Mouse (Mus musculus) CH12.LX (cell line): Measurements from ENCODE around the gene Naa16. TPM values are rescaled to one million over a fixed set of nuclear protein-coding genes. Genes with fewer than 3 reads are reported as not detected.

Source experiments
- DNase-seq: peaks from one replicate; pipeline ENCODE4 v3.0.0-alpha.2; 2013; ENCODE audit errors: extremely low read depth
- H3K27ac ChIP-seq: 2 replicates; pipeline ENCODE4 v1.5.1; 2012; ENCODE audit warnings: low read depth, mild to moderate bottlenecking, control low read depth, moderate library complexity; ENCODE audit not compliant: insufficient read depth
- H3K27me3 ChIP-seq: replicated peaks from 2 replicates; pipeline ENCODE3; 2012; ENCODE audit warnings: inconsistent platforms
- H3K36me3 ChIP-seq, 2 experiments: replicated peaks in 1 of 2; 2 replicates each; pipeline versions ENCODE3 to v1.6.1; 2012; ENCODE audit warnings: inconsistent platforms in 1 of 2, low read length in 1 of 2, mild to moderate bottlenecking in 1 of 2, mixed read lengths in 1 of 2, moderate library complexity in 1 of 2; ENCODE audit not compliant: control insufficient read depth in 1 of 2, insufficient read depth in 1 of 2
- H3K4me1 ChIP-seq, 2 experiments: 2 replicates each; pipeline ENCODE4 v1.6.1; 2012; ENCODE audit warnings: inconsistent platforms in 1 of 2, moderate library complexity in 1 of 2; ENCODE audit not compliant: insufficient read depth in 2 of 2, control insufficient read depth in 1 of 2
- H3K4me2 ChIP-seq: 2 replicates; pipeline ENCODE4 v1.6.1; 2012; ENCODE audit warnings: low read depth, mild to moderate bottlenecking, control low read depth; ENCODE audit not compliant: poor library complexity, insufficient read depth, severe bottlenecking
- H3K4me3 ChIP-seq, 3 experiments: fragments of 150-350 bp in 1 of 3; sonication (generic) in 1 of 3; replicated peaks in 1 of 3; 2 replicates each; pipeline versions ENCODE3 to v1.5.1; 2011 to 2012; ENCODE audit warnings: low read depth in 2 of 3, low read length in 2 of 3, mild to moderate bottlenecking in 2 of 3, moderate library complexity in 2 of 3, control low read depth in 1 of 3, improper control_type of control experiment in 1 of 3, inconsistent platforms in 1 of 3, mixed read lengths in 1 of 3; ENCODE audit not compliant: poor library complexity in 1 of 3
- H3K79me2 ChIP-seq: replicated peaks from 2 replicates; pipeline ENCODE4 v1.6.1; 2012; ENCODE audit warnings: mild to moderate bottlenecking, moderate library complexity; ENCODE audit not compliant: control insufficient read depth, poor library complexity, insufficient read depth, severe bottlenecking; ENCODE audit errors: extremely low read depth
- H3K9ac ChIP-seq: 2 replicates; pipeline ENCODE4 v1.6.1; 2012; ENCODE audit warnings: low read depth, mild to moderate bottlenecking, control low read depth, moderate library complexity; ENCODE audit not compliant: insufficient read depth
- H3K9me3 ChIP-seq: replicated peaks from 2 replicates; pipeline ENCODE3; 2012; ENCODE audit warnings: low read length, inconsistent platforms, mixed read lengths
- BHLHE40 ChIP-seq: IDR thresholded peaks from 2 replicates; pipeline ENCODE4 v1.6.1; 2011; ENCODE audit warnings: mild to moderate bottlenecking, low read depth, low read length, improper control_type of control experiment
- E2F4 ChIP-seq: IDR thresholded peaks from 2 replicates; pipeline ENCODE4 v1.6.1; 2011; ENCODE audit warnings: low read depth, low read length, improper control_type of control experiment; ENCODE audit not compliant: insufficient replicate concordance
- EP300 ChIP-seq: IDR thresholded peaks from 2 replicates; pipeline ENCODE4 v1.6.1; 2011; ENCODE audit warnings: low read length, improper control_type of control experiment
- ETS1 ChIP-seq: conservative IDR thresholded peaks from 2 replicates; pipeline ENCODE4 v1.6.1; 2012; ENCODE audit warnings: low read depth, mild to moderate bottlenecking, inconsistent platforms, low read length, improper control_type of control experiment, moderate library complexity
- IRF4 ChIP-seq: IDR thresholded peaks from 2 replicates; pipeline ENCODE4 v1.6.1; 2014; ENCODE audit warnings: low read depth, mild to moderate bottlenecking, inconsistent platforms, low read length, improper control_type of control experiment
- KAT2A ChIP-seq: IDR thresholded peaks from 2 replicates; pipeline ENCODE4 v1.6.1; 2012; ENCODE audit warnings: low read length, improper control_type of control experiment, inconsistent platforms; ENCODE audit not compliant: insufficient replicate concordance
- MAFK ChIP-seq: IDR thresholded peaks from 2 replicates; pipeline ENCODE4 v1.6.1; 2011; ENCODE audit warnings: low read length, improper control_type of control experiment; ENCODE audit not compliant: insufficient replicate concordance
- MAZ ChIP-seq: IDR thresholded peaks from 2 replicates; pipeline ENCODE4 v1.6.1; 2012; ENCODE audit warnings: low read depth, mild to moderate bottlenecking, inconsistent platforms, low read length, improper control_type of control experiment, moderate library complexity
- MXI1 ChIP-seq: IDR thresholded peaks from 2 replicates; pipeline ENCODE4 v1.6.1; 2011; ENCODE audit warnings: mild to moderate bottlenecking, low read depth, low read length, improper control_type of control experiment
- POLR2AphosphoS2 ChIP-seq: IDR thresholded peaks from 2 replicates; pipeline ENCODE4 v1.6.1; 2011; ENCODE audit warnings: low read depth, low read length, improper control_type of control experiment
- TCF12 ChIP-seq: IDR thresholded peaks from 2 replicates; pipeline ENCODE4 v1.6.1; 2014; ENCODE audit warnings: low read depth, mild to moderate bottlenecking, inconsistent platforms, low read length, improper control_type of control experiment
- USF1 ChIP-seq: IDR thresholded peaks from 2 replicates; pipeline ENCODE4 v1.6.1; 2014; ENCODE audit warnings: low read depth, mild to moderate bottlenecking, inconsistent platforms, low read length, improper control_type of control experiment
- USF2 ChIP-seq: conservative IDR thresholded peaks from 2 replicates; pipeline ENCODE4 v1.6.1; 2011; ENCODE audit warnings: low read depth, low read length, improper control_type of control experiment
- ZMIZ1 ChIP-seq: IDR thresholded peaks from 2 replicates; pipeline ENCODE4 v1.6.1; 2012; ENCODE audit warnings: low read depth, mild to moderate bottlenecking, inconsistent platforms, low read length, improper control_type of control experiment
- dilution Hi-C: fragments of 300-500 bp; cut with MboI; formaldehyde crosslinking; loops from 2 replicates; pipeline ENCODE4 v1.14.3; 2020; ENCODE audit warnings: low sequenced_read_pairs; ENCODE audit not compliant: extremely low pct_unique_long_range_greater_than_20kb, extremely low pct_ligation_motif_present
- in situ Hi-C: fragments of 300-500 bp; cut with MboI; formaldehyde crosslinking; loops from 3 replicates; pipeline ENCODE4 v1.14.3; 2019; ENCODE audit warnings: low sequenced_read_pairs, low pct_ligation_motif_present, low pct_unique_long_range_greater_than_20kb, mixed read lengths
- polyA plus RNA-seq: library from polyadenylated mRNA; unstranded; fragments of >175 nt; gene quantifications from 2 replicates; pipeline ENCODE4 v1.2.1, GENCODE M21; 2012; ENCODE audit warnings: low read depth; ENCODE audit not compliant: insufficient read length
- total RNA-seq, 2 experiments: library from RNA; depleted of rRNA; stranded (reverse); fragments of 300-350 nt in 1 of 2; fragments of >200 nt in 1 of 2; gene quantifications; 2 replicates each; pipeline ENCODE4 v1.2.3; 2012 to 2014

The Naa16 gene
- total and polyA plus RNA-seq, 3 experiments = 16.4 to 60.0 (median 42.6) TPM

GRCm38 (mm10) chr14:79299230-79299629, 91.3 kb downstream of the Naa16 start:
- H3K27ac ChIP-seq = no peak overlapping the region
- no peak overlapping the region for H3K9ac ChIP-seq
- no peaks in the 10 kb centered on the region for H3K79me2 ChIP-seq
- no peak overlapping the region for H3K4me3 ChIP-seq
- dilution Hi-C loops = no loop called here
- no peak for DNase-seq
- H3K4me1 ChIP-seq = peaks cover 10 to 45% of the 10 kb centered on the region in 2 experiments
- peaks cover 17% of the 10 kb centered on the region for H3K27me3 ChIP-seq
- in situ Hi-C loops = no loop called here
- no peaks in the 10 kb centered on the region for H3K36me3 ChIP-seq
- H3K4me2 ChIP-seq = no peak overlapping the region
- TF ChIP-seq MAZ (no peak), BHLHE40 (peak; percentile 34; the same call in 1 of the 2 replicates), IRF4 (no peak), ETS1 (peak; percentile 18; the same call in 1 of the 2 replicates), POLR2AphosphoS2 (no peak), MAFK (no peak), KAT2A (no peak), E2F4 (no peak), USF1 (peak; percentile 61), USF2 (peak; percentile 50), EP300 (peak; percentile 25; the same call in 1 of the 2 replicates), TCF12 (no peak), ZMIZ1 (no peak)
- H3K9me3 ChIP-seq = peaks cover 3% of the 10 kb centered on the region

- Histone ChIP-seq H3K4me2 (no peak overlapping the region), H3K9ac (no peak overlapping the region), H3K9me3 (peaks cover 3% of the 10 kb centered on the region), H3K27me3 (peaks cover 17% of the 10 kb centered on the region), H3K79me2 (no peaks in the 10 kb centered on the region), H3K4me1 (peaks cover 10 to 51% of the 10 kb centered on the region in 2 experiments), H3K4me3 (no peak overlapping the region), H3K27ac (no peak overlapping the region), H3K36me3 (no peaks in the 10 kb centered on the region)
- TF ChIP-seq MXI1 (0 out of 2 replicates have a peak, but pooled peaks have one; percentile 8), IRF4 (no peak)
- dilution Hi-C loops (no loop called here), in situ Hi-C loops (no loop called here)
- no peak for DNase-seq
These were observed 92.1 kb downstream of the Naa16 start for GRCm38 (mm10) chr14:79298314-79298992.
